Mouse (Mus musculus): ENCODE data around the gene Wdr43.
"Not testable (repeated sequence)": the region's sequence is repeated elsewhere in the genome, so short reads cannot be mapped to it uniquely, and the experiment has no call there.

The Wdr43 gene

DNA sequence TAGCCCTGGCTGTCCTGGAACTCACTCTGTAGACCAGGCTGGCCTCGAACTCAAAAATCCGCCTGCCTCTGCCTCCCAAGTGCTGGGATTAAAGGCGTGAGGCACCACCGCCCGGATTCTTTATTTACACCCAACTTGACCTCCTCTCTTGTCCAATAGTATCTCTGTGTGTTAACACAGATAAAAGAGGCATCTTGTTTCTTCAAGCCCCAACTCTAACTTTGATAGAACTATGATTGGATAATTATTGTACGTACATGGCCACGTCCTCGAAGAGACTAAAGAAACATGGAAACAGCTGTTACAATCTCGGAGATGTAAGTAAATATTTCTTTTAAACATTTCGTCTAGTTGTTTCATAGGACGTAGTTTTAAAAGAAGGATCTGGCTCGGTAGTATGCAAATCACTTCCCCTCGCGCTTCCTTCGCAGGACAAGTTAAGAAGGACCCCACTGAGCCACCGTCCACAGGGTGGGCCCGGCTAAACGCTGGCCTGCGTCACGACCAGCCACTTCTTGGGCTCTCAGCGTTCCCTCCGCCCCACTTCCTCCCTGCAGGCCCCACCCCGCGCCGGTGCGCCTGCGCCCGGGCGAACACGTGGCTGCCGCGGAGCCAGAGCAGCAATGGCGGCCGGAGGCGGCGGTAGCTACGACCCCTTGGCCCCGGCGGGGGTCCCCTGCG is at the start of gene Wdr43:
Gene Wdr43, plus strand, starts transcription at position 258 of the 681 bp plus-strand sequence.
- peak; percentile 90 to 94 for DNase-seq (ENCODE audit: low read depth in 1 of 2, low spot score in 2 of 2)

DNA sequence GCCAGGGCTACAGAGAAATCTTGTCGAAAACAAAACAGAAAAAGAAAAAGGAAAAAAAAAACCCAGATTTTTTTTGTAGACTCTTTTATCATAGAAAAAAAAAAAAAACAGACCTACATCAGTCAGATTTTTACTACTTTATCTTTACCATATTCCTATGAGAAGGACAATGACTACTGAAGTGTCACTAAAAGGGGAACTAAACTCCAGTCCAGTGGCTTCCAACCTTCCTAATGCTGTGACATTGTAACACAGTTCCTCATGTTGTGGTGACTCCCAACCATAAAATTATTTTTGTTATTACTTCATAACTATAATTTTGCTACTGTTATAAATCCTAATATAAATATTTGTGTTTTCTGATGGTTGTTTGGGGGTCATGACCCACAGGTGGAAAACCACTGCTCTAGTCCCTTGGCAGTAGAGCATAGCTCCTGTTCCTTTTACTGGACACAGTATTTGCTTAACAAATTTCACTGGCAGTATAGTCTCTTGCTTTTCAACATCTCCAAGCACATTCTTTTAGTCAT is 36.5 kb upstream of the Wdr43 start:
- no peak for DNase-seq (ENCODE audit: low read depth in 1 of 2, low spot score in 2 of 2)

DNA sequence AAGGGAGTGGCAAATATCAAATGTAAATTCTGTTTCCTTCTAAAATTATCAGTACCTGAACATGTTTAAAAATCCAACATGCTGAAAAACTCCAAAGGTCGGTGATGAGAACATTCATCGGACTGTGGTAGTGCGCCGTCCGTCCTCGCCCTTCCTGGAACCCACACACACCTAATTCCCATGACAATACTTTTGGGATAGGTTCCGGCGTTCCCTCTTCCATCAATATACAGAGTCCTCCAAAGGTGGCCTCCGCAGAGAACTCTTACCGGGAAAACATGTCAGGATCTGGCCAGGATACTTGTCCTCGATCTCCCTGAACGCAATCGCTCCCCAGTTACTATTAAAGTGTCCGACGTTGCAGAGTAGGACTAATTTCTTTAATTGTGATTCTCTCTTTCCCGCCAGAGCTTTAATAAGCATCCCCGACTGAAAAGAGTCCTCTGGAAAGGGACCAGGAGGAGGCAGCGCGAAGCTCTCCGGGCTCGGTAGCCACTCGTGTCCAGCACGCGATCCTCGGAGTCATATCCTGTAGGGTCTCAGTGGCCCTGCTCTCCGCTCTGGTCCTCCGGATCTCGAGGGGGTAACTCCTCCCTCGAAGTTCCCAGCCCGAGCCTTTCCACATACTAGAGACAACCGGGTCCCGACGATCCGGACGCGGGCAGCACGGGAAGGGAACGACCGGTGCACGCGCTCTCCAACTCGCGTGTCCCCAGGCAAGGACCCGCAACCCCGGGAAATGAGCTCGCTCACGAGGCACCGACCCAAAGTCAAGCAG is 17.6 kb upstream of the Wdr43 start:
- DNase-seq (ENCODE audit: low read depth in 1 of 2, low spot score in 2 of 2), result no peak

DNA sequence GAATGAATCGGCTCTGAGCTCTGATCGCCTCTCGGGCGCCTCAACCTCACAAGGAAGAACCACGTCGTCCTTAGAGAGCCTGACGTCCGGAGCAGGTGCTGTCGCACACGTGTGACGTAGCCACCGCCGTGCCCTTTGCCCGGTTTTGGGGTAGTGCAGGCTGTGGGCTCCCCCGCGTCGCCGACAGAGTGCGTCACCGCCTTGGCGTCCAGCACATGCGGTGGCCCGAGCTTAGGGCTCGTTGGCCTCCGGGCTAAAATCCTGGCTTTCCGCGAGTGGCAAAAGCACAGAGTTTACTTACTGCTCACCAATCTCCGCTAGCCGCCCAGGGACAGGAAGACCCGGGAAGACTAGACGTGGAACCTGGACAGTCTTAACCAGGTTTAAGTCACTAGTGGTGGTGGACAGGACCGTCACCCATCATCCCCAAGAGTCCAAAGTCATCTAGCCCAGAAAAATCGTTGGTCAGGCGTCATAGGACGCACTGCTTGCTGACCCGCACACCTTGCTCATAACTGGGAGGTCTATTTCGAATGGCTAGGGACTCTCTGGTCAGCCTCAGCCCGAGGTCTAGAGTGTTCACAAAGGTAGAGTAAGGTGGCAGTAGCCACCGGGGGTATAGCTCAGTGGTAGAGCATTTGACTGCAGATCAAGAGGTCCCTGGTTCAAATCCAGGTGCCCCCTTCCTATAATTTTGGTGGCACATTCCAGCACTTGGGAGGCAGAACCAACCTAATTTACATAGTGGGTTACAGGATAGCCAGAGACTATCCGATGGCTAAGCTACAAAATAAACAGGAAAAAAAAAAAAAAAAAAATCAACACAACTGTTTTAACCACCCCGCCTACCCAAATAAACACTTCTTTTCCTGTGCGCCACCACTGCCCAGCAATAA is 16.8 kb upstream of the Wdr43 start:
- DNase-seq (ENCODE audit: low read depth in 1 of 2, low spot score in 2 of 2), result peak; percentile 75 to 88

DNA sequence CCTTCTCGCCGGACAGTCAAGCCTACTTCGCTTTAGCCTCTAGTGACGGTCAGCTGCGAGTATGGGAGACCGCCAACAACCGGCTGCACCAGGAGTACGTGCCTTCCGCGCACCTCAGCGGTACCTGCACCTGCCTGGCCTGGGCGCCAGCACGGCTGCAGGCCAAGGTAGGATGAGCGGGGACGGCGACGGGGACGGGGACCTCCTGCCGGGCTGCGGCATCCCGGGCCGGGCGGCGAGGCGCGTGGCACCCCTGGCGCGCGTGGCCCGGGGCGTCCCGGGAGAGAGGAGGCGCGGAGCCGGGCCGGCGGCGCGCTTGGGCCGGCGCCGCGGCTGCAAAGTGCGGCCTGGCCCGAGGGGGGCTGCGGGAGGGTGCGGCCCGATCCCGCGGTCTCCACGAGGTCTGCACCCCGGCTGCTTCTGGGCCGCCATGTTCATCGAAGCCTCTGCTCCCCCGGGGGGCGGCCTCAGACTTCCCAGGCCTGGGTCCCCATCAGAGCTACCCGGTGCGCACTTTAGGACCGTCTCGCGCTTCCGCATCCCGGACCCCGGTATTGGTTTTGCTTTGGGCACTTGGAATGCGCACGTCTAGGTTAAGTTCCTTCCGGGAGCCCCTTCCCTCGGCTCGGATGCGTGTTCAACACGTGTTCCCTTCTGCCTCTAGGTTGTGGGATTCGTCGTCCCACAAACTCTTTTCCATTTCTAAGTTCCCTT is 781 bp downstream of the Wdr43 start:
- peak in 1 of 2 experiments; percentile 16 for DNase-seq (ENCODE audit: low read depth in 1 of 2, low spot score in 2 of 2)

DNA sequence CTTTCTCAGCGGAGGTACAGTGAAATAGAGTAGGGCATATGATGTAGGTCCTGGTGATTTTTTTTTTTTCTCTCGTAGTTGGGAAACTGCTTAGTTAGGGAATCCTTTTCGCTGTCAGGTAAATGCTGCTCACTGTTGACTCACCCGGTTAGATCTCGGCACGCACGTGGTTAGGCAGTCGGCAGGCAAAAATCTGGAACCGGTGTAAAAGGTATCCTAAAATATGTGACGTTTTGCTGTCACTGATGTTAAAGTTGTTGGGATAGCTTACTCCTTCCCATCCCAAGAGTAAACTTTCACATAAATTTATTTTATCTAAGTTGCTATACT is 1.3 kb downstream of the Wdr43 start:
- DNase-seq (ENCODE audit: low read depth in 1 of 2, low spot score in 2 of 2), result no peak

DNA sequence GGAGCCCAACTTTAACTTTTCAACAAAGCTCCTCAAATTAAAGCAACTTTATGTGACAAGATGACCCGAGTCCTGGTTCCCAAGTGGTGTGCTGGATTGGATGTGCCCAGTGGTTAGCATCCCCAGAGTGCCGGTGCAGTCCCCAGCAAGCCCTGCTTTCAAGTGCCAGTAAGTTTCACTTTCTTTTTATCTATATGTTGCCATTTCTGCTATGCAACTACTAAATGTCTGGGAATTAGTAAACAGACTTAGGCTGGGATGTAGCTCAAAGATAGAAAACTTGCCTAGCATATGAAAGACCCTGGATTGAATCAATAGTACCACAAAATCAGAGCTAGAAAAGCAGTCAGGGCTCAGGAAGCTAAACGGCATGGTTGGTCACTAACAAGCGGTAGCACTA is 2.3 kb downstream of the Wdr43 start:
- no peak for DNase-seq (ENCODE audit: low read depth in 1 of 2, low spot score in 2 of 2)

DNA sequence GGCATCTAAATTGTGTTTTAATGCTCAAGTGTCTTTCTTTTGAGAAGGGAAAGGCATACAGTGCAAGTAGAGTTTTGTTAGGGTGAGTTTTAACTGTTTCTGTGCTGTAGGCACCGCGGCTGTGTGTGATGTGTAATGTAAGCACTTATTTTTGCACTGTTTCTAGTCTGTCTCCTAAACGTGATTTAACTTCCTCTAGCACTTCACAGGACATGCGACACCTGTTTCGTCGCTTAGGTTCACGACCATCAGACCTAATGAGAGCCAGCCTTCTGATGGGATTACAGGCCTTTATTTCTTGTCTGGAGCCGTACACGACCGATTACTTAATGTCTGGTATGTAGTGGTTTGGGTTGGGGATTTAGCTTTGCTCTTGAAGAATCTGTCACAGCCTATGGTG is 16.1 kb downstream of the Wdr43 start:
- no peak for DNase-seq (ENCODE audit: low read depth in 1 of 2, low spot score in 2 of 2)

DNA sequence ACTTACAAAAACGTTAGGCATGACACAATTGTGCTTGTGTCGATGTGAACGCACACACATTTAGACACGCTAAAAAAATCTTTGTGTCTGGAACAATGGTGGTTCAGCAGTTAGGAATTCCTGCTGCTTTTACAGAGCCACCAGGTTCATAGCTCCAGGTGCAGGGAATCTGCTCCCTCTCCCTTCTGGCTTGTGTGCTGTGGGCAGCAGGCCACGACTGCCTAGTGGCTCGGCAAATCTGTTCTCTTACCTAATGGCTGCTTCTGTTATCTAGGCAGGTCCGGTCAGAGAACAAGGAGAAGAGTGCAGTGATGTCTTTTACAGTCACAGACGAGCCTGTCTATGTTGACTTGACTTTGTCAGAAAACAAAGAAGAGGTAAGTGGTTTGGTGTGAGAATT is 17.7 kb downstream of the Wdr43 start:
- DNase-seq (ENCODE audit: low read depth in 1 of 2, low spot score in 2 of 2), result no peak

DNA sequence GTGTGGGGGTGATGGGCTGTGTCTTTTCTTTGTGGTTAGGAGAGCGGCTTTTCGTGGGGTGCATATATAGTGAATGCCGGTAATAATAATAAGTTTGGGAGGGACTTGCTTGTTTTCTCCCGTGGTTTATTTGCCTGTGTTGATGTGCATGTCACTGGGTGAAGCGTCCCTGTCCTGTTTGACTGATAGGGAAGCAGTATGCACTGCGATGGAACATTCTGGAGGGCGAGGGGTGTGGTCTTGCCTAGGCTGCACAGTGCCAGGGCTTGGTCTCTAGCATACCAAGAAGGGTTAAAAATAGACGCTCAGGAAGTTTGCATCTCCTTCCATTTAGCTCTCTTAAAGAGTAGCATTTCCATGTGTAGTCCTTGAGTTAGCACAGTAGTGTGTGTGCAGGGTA is 21.1 kb downstream of the Wdr43 start:
- DNase-seq (ENCODE audit: low read depth in 1 of 2, low spot score in 2 of 2), result no peak

DNA sequence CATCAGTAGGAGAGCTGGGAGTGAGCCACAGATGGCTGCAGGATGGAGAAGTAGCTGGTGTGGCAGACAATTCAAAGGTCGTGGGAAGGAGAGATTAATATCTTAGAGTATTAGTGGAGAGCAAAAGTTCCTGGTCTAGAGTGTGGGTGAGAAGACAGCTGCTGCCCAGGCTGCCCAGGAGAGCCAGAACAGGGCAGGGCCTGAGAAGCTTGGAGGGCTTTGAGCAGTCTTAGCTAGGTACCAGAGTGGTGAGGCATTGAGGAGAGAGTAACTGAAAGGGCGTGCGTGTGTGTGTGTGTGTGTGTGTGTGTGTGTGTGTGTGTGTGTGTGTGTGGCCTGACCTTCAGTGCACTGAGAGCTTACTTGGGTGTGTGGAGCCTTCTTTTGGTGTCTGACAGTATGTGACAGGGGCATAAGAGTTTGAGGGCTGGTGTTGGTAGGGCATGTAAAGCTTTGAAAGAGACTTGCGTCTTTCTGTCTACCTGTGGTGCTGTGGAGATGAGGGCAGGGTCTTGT is 22.1 kb downstream of the Wdr43 start:
- no peak for DNase-seq (ENCODE audit: low read depth in 1 of 2, low spot score in 2 of 2)

DNA sequence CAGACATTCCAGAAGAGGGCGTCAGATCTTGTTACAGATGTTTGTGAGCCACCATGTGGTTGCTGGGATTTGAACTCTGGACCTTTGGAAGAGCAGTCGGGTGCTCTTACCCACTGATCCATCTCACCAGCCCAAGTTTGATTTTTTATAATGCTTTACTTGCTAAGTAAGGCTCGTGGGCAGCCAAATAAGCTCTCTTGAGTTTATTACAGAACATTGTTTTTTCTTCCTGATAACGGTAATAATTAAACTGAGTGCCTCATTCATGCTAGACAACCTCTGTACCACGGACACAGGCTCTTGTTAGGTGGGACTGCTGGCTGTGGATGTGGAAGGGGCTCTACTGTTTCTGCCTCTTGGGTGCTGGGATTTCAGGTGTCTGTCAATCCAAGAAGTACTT is 23.4 kb downstream of the Wdr43 start:
- not testable (repeated sequence) for DNase-seq (ENCODE audit: low read depth in 1 of 2, low spot score in 2 of 2)

DNA sequence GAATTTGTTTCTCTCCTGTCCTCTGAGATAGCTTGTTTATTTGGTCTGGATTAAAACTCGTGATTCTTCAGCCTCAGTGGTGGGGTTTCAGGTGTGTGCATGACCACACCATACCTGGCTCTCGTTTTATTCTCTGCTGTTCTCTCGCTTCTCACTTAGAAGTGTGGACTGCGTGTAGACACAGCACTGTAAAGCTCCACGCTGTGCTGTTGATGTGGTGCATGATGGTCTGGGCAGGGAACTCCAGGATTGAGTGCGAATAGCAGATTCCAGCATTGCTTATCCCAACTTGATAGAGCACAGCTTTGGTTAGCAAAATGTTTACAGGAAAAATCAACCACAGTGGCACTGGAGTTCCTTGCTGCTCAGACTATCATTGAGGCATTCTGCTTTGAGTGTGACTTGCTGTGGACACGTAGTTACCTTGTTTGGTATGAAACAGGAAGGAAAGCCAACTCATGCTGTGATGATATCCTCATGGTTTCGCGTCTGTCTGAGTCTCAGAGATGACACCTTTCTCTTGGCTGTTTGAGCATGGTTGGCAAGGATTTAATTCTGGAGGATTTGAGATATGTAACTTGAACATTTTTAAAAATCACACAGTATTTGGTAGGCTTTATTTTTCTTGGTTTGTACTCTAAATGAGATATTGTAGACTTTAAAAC is 24.9 kb downstream of the Wdr43 start:
- no peak for DNase-seq (ENCODE audit: low read depth in 1 of 2, low spot score in 2 of 2)

DNA sequence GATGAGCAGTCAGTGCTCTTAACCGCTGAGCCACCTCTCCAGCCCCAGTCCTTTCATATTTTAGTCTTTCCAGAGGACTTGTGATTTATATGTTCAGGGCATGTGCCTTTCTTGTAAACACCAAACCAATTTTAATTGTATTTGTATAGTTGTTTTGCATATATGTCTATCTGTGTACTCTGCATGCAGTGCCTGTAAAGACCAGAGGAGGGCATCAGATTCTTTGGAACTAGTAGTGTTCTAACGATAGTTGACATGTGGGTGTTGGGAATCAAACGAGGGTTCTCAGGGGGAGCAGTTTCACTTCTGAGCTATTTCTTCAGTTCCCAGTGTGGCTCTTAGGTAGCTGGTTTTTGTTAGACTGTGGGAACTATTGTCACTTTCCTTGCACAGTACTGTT is 26.5 kb downstream of the Wdr43 start:
- no peak for DNase-seq (ENCODE audit: low read depth in 1 of 2, low spot score in 2 of 2)

DNA sequence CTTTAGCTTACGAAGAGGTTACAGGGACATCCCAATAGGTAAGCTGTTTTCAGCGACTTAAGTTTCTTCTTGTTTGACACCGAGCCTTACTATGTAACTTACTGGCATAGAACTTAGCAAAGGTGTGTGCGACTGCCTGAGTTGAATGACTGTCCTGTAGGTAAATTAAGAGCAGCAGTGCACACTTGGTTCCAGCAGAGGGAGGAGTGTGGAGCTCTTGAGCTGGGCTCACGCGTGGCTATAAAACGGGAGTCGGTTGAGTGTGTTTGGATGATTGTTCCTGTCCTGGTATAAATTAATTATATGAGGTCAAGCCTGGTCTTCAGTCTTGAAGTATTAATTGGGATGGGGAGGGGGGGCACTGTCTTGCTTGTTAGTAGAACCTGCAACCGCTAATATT is 34.3 kb downstream of the Wdr43 start:
- DNase-seq (ENCODE audit: low read depth in 1 of 2, low spot score in 2 of 2), result no peak

DNA sequence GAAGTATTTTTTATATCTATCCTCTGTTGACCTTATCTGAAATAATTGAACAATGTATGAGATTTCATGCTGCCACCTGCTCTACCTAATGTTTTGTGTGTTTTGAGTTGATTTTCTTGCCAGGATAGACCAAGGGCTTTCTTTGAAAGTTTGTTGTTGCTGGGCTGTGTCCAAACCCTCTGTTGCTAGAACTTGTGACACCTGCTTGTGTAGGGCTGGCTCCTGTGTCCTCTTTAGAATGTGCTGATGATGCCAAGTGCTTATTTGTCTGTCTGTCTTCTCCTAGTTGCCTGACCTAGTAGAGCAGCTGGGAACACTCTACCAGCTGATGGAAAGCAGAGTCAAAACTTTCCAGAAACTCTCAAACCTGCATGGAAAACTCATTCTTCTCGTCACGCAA is 36.8 kb downstream of the Wdr43 start:
- DNase-seq (ENCODE audit: low read depth in 1 of 2, low spot score in 2 of 2), result no peak

DNA sequence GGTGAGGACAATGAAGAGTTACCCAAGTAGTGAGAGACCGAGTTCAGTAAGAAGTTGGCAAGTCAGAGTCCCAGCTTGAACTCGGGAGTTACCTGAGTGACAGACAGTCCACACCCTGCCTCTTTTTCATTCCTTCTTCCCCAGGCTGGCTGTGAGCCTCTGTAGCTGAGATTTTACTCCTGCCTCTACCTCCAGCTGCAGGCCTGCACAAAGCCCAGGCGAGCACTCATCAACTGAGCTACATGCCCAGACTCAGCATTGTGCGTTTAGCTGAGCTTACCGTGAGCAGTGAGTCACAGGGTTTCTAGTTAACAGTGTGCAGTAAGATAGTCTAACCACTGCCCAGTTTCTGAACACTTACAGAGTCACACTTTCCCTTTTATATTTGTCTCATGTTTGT is 37.2 kb downstream of the Wdr43 start:
- DNase-seq (ENCODE audit: low read depth in 1 of 2, low spot score in 2 of 2), result no peak

DNA sequence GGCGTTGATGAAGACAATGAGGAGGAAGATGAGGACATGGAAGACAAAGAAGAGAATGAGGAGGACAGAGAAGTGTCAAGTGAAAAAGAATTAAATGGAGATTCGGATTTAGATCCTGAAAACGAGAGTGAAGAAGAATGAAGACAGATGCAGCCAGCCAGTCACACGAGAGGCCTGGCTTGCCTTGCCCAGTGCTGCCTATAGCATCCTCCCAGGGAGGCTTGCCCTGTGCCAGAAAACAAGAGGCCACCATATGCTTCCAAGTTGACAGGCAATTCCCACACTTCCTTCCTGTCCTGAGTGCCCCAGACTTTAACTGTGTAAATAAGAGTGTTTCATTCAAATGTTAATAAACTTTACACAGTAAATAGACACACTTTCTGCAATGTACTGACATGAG is 41.8 kb downstream of the Wdr43 start:
- DNase-seq (ENCODE audit: low read depth in 1 of 2, low spot score in 2 of 2), result no peak

DNA sequence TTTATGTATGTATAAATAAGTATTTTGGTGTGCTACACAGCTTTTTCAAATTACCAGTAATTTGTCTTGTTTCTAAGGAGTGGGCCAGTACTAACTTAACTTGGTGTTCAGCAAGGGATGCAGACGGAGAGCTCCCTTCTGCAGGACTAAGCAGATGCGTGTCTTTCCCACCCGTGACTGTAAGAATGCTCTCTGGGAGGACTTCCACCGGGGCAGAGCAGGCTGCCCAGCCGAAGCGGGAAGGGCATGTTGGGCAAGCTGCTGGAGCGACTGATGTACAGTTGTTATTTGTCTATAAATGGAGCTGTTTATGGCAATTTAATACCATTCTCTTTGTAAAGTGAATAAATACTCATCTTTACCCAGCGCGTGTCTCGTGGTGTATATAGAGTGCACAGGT is 43.0 kb downstream of the Wdr43 start:
- no peak for DNase-seq (ENCODE audit: low read depth in 1 of 2, low spot score in 2 of 2)

DNA sequence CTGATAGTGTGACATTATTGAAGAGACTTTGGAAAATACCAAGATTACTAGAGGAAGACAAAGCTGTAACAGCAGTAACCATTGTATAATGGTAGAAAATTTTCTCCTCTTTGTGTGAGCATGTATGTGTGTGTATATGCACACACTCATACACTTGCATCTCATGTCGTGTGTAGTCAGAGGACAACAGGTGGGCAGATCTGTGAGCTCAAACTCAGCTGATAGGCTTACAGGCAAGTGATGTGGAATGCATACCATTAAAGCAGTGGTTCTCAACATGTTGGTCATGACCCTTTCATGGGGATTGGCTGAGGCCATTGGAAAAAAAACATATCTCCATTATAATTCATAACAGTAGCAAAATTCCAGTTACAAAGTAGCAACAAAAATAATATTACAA is 44.7 kb downstream of the Wdr43 start:
- DNase-seq (ENCODE audit: low read depth in 1 of 2, low spot score in 2 of 2), result no peak
